Mouse (Mus musculus) midbrain, embryonic 16.5 days (tissue): ENCODE data around the gene Corin. TPM values are rescaled to one million over a fixed set of nuclear protein-coding genes. Genes with fewer than 3 reads are reported as not detected.

ENCODE experiments used
- ATAC-seq: fragments of 200-750 bp; cut with Nextera tagmentation; 2 replicates; pipeline ENCODE4 v1.8.0; 2017; ENCODE audit warnings: moderate TSS enrichment
- H3K27ac ChIP-seq: fragments of 300-500 bp; sonication (generic); 2 replicates; pipeline ENCODE4 v1.5.1; 2014; ENCODE audit warnings: mild to moderate bottlenecking, low read length, mixed read lengths
- H3K27me3 ChIP-seq: fragments of 300-500 bp; sonication (generic); 2 replicates; pipeline ENCODE4 v1.6.1; 2014; ENCODE audit warnings: low read depth, low read length, mixed read lengths; ENCODE audit not compliant: control insufficient read depth, insufficient read depth
- H3K36me3 ChIP-seq: fragments of 300-500 bp; sonication (generic); 2 replicates; pipeline ENCODE4 v1.6.1; 2014; ENCODE audit warnings: mild to moderate bottlenecking, low read length, moderate library complexity, mixed read lengths; ENCODE audit not compliant: control insufficient read depth, insufficient read depth
- H3K4me1 ChIP-seq: fragments of 300-500 bp; sonication (generic); 2 replicates; pipeline ENCODE4 v1.6.1; 2014; ENCODE audit warnings: mild to moderate bottlenecking, low read length, mixed read lengths; ENCODE audit not compliant: control insufficient read depth, insufficient read depth
- H3K4me2 ChIP-seq: fragments of 300-500 bp; sonication (generic); 2 replicates; pipeline ENCODE4 v1.6.1; 2014; ENCODE audit warnings: mild to moderate bottlenecking, low read length, mixed read lengths
- H3K4me3 ChIP-seq: fragments of 300-500 bp; sonication (generic); 2 replicates; pipeline ENCODE4 v1.5.1; 2014; ENCODE audit warnings: low read depth, mild to moderate bottlenecking, low read length, moderate library complexity, mixed read lengths
- H3K9ac ChIP-seq: fragments of 300-500 bp; sonication (generic); 2 replicates; pipeline ENCODE4 v1.6.1; 2014; ENCODE audit warnings: low read depth, low read length, mixed read lengths
- H3K9me3 ChIP-seq: fragments of 300-500 bp; sonication (generic); replicated peaks from 2 replicates; pipeline ENCODE4 v1.6.1; 2014; ENCODE audit warnings: mild to moderate bottlenecking, low read length, mixed read lengths; ENCODE audit not compliant: control insufficient read depth, poor library complexity, severe bottlenecking
- WGBS: fragments of 180-500 bp; shearing (Covaris S2); extraction: QIAGEN DNeasy Blood & Tissue Kit; methylation state at CpG from one replicate; pipeline ENCODE4 v1.1.7; 2014; 5-methylcytosine and 5-hydroxymethylcytosine counted together
- polyA plus RNA-seq: library from polyadenylated mRNA; unstranded; fragments of >200 nt; fragmentation: Nextera tagmentation; extraction: Ambion mirVana; gene quantifications from 2 replicates; pipeline ENCODE4 v1.2.1, GENCODE M21; 2015

Corin gene
- polyA plus RNA-seq, 1 experiment from 2014 or later, result 0.93 TPM

DNA sequence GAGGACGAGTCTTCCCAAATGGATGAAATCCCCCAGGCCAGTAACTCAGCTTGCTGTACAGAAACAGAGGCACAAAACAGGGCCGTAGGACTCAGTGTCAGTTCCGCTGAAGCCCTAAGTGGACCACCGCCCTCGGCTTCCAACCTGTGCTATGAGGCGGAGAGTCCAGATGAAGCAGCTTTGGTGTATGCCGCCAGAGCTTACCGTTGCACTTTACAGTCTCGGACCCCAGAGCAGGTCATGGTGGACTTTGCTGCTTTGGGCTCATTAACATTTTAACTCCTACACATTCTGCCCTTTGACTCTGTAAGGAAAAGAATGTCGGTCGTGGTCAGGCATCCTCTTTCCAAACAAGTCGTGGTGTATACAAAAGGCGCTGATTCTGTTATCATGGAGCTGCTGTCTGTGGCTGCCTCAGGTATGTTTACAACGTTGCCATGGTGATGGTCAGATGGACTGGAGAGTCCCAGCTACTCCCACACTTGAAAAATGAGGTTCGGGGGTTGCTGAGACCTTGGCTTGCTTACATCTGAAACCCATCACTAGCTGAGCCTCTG lies 240.0 kb downstream of the Corin start:
- Histone ChIP-seq H3K27me3 (no peaks in the 10 kb centered on the region), H3K9ac (no peak overlapping the region), H3K36me3 (peaks cover 3% of the 10 kb centered on the region; the same call in 1 of the 2 replicates), H3K4me3 (no peak overlapping the region), H3K4me1 (peaks cover 2% of the 10 kb centered on the region; the same call in 1 of the 2 replicates), H3K27ac (no peak overlapping the region), H3K4me2 (no peak overlapping the region), H3K9me3 (no peaks in the 10 kb centered on the region)
- 77% methylated on average over 15 of the region's 15 CpGs for WGBS
- ATAC-seq, result no peak

DNA sequence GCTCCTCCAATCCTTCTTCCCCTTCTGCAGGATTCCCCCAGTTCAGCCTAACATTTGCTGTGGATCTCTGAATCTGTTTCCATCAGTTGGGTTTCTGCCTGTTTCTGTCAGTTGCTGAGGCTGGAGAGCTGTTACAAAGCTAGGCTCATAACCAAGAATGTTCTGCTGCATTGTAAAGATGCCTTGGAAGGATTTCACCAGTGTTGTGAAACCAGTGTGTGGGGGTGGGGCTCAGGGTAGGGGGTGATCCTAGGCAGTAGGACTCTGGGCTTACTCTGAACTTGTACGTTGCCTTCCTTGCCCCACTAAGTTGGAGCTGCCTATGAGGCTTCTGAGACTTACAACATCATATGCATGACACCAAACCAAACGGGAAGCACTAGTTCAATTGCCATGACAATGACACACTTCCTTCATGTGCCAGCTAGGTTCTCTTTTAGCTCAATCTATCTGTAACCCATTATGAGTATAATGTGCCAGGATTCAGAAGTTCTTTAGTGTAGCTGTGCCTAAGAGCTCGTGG lies 242.4 kb downstream of the Corin start:
- Histone ChIP-seq H3K9me3 (no peaks in the 10 kb centered on the region), H3K4me3 (no peak overlapping the region), H3K4me2 (no peak overlapping the region), H3K27me3 (no peaks in the 10 kb centered on the region), H3K36me3 (peaks cover 3% of the 10 kb centered on the region; the same call in 1 of the 2 replicates), H3K9ac (no peak overlapping the region), H3K4me1 (0 out of 2 replicates have a peak, but pooled peaks cover 3% of the 10 kb centered on the region), H3K27ac (no peak overlapping the region)
- no peak for ATAC-seq
- WGBS, result 92% methylated on average over 3 of the region's 3 CpGs

DNA sequence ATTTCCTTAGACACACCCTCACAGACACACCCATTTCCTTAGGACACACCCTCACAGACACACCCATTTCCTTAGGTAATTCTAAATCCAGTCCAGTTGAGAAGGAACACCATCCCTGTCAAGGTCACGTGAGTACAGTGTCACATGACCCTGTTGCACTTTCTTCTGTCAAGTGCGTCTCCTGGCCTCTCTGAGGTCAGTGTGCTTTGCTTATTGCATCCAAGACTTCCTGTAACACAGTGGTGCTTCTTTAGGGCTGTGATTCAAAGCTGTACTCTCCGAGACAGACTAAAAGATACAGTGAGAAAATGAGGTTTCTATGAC lies 245.0 kb downstream of the Corin start:
- Histone ChIP-seq H3K27ac (no peak overlapping the region), H3K4me3 (no peak overlapping the region), H3K36me3 (no peaks in the 10 kb centered on the region), H3K9me3 (no peaks in the 10 kb centered on the region), H3K9ac (no peak overlapping the region), H3K27me3 (no peaks in the 10 kb centered on the region), H3K4me2 (no peak overlapping the region), H3K4me1 (0 out of 2 replicates have a peak, but pooled peaks cover 3% of the 10 kb centered on the region)
- ATAC-seq, result no peak
- WGBS, result 72% methylated on average over 3 of the region's 3 CpGs

DNA sequence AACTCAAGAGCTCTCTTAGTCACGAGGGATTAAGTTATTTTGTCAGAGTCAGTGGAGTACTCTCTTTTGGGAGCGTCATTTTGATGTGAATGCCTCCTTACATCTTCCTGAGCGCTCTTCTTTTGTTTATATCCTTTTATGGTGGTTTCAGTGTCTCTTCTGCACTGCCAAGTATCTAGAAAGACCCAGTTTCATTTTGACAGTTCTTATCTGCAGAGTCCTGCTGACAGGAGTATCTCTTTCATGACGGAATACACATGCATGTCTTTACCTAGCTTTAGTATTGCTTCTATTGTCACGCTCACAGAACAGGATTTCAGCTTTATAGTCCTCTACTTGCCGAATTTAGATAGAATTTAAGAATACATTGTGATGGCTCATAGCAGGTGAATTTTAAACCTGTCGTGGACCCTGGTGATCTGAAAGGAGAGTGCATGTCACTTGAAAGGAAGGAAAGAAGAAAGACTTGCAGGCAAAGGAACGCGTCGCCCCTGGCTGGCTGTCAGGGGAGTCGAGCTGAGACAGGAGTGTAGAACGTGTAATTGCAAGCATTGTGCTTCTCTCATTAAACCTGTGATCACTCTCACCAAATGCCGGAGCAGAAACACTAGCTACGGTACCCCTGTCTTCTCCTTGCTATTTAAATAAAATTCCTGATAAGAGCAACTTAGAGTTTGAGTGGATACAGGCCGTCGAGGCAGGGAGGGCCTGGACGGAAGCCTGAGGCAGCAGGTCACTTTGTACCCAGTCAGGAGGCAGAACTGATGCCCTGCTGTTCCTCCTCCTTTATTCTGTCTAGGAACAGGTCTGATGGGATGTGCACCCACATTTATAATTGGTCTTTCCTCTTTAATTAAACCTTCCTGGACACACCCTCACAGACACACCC lies 245.6 kb downstream of the Corin start:
- H3K4me3 ChIP-seq, result no peak overlapping the region
- peak overlapping the region; percentile 47; the same call in 1 of the 2 replicates for H3K27ac ChIP-seq
- H3K4me2 ChIP-seq, result no peak overlapping the region
- 62% methylated on average over 17 of the region's 17 CpGs for WGBS
- ATAC-seq, result peak; percentile 71
- H3K9me3 ChIP-seq, result no peaks in the 10 kb centered on the region
- H3K36me3 ChIP-seq, result no peaks in the 10 kb centered on the region
- no peak overlapping the region for H3K9ac ChIP-seq
- no peaks in the 10 kb centered on the region for H3K27me3 ChIP-seq
- H3K4me1 ChIP-seq, result 0 out of 2 replicates have a peak, but pooled peaks cover 3% of the 10 kb centered on the region

DNA sequence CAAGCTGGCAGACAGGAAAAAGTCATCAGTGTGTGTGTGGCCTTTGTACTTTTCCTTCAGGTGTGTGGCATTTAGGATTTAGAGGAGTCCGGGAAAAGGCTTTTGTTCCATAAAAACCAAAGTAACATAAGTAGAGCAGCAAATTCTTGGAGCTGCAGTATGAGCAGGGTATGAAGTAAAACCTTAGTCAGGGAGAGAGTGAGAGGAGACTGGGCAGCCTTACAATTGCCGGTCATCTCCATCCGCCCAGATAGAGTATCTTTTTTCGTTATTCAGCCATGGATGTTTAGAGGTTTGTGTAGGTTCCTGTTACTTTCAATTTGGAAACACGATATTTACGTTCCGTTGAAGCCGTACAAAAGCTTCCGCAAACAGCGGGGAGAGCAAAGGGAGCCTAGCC lies 247.2 kb downstream of the Corin start:
- 82% methylated on average over 10 of the region's 10 CpGs for WGBS
- H3K4me3 ChIP-seq, result no peak overlapping the region
- no peak overlapping the region for H3K27ac ChIP-seq
- no peaks in the 10 kb centered on the region for H3K36me3 ChIP-seq
- no peaks in the 10 kb centered on the region for H3K27me3 ChIP-seq
- H3K9ac ChIP-seq, result no peak overlapping the region
- ATAC-seq, result no peak
- no peak overlapping the region for H3K4me2 ChIP-seq
- no peaks in the 10 kb centered on the region for H3K9me3 ChIP-seq
- 0 out of 2 replicates have a peak, but pooled peaks cover 3% of the 10 kb centered on the region for H3K4me1 ChIP-seq

DNA sequence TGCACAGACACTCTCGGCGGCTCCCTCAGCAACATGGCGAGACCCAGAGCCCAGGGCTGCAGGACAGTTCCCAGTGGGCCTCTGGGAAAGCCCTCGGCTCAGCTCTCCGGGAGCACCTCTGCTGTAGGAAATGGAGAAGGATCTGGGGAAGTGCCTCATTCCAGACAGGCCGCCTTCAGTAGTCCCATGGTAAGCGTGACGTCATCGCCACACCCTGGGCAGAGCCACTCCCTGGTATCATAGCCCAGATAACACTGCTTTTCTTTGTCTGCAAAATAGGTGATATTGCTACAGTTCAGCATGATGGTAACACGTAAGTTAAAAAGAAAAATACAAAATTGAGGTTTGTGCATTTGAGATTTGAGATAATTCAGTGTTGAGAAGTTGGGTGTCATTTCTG lies 249.3 kb downstream of the Corin start:
- H3K4me1 ChIP-seq, result 0 out of 2 replicates have a peak, but pooled peaks cover 3% of the 10 kb centered on the region
- no peaks in the 10 kb centered on the region for H3K36me3 ChIP-seq
- H3K9ac ChIP-seq, result no peak overlapping the region
- no peak overlapping the region for H3K27ac ChIP-seq
- 94% methylated on average over 10 of the region's 10 CpGs for WGBS
- H3K27me3 ChIP-seq, result no peaks in the 10 kb centered on the region
- no peak overlapping the region for H3K4me3 ChIP-seq
- ATAC-seq, result no peak
- no peak overlapping the region for H3K4me2 ChIP-seq
- no peaks in the 10 kb centered on the region for H3K9me3 ChIP-seq

DNA sequence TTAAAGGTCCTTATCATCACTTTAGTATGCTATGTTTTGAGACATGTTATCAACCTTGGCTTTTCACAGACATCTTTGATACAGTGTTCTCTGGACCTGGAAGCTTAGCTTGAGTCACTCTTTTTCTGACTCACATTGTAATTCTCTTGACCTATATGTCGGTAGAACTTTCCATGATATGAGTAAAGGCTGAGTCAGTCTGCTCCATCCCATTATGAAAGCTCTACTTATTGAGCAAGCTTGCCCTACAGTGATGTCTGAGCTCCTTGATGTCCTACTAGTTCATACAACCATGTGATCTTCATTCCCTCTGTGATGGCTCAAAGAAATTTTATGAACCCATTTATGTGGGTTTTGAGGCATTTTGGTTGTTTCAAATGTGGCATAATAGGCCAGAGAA lies 254.1 kb downstream of the Corin start:
- whole genome bisulfite sequencing, result 97% methylated on average over 1 of the region's 1 CpGs
- no peak overlapping the region for H3K4me3 ChIP-seq
- no peaks in the 10 kb centered on the region for H3K9me3 ChIP-seq
- no peaks in the 10 kb centered on the region for H3K4me1 ChIP-seq
- no peak overlapping the region for H3K27ac ChIP-seq
- no peak overlapping the region for H3K4me2 ChIP-seq
- no peaks in the 10 kb centered on the region for H3K27me3 ChIP-seq
- 0 out of 2 replicates have a peak, but pooled peaks cover 3% of the 10 kb centered on the region for H3K36me3 ChIP-seq
- no peak overlapping the region for H3K9ac ChIP-seq
- no peak for ATAC-seq
